Mouse (Mus musculus): ENCODE measurements around the gene Ppp1r12c. TPM values are rescaled to one million over a fixed set of nuclear protein-coding genes. Genes with fewer than 3 reads are reported as not detected.

Gene Ppp1r12c
- total RNA-seq, 2 experiments from 2014 or later = 76.0 to 82.1 TPM

DNA sequence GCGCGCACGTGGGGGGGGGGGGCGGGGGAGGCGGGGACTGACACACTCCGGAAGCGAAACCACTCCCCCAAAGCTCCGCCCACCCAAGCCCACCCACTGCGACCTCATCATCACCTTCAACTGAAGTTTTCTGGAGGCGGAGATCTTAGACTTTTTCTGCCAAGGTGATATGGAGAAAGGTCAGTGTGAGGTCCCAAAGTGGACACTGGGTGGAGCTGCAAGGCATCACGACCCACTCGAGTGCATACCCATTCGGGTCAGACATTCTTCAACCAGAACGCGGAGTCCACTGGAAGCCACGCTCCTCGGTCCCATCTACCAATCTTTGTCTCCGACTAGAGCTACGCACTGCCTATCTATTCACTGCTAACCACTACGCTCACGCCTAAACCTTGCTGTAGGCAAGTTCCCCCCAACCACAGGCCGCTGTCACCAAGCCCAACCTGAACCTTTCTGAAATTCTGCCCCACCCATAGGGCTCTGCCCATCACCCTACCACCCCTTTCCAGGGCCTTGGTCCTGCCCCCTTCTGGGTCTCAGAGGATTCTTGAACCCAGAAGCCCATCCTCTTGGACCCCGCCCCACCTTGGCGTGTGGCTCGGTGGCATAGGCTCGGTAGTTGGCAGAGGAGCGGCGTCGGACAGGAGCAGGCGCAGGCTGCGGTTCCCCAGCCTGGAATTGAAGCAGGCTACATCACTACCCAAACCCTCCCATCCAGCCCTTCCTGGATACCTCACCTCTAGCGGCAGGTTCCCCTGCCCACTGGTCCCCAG is 19.9 kb upstream of the Ppp1r12c start:
- peak in 1 of 2 experiments; percentile 55 for DNase-seq
- intact Hi-C loops (cut with DNase I) = loop anchor here (5.0 kb wide), 1 partner anchor 389 kb away; no protein-coding TSS in a partner anchor

DNA sequence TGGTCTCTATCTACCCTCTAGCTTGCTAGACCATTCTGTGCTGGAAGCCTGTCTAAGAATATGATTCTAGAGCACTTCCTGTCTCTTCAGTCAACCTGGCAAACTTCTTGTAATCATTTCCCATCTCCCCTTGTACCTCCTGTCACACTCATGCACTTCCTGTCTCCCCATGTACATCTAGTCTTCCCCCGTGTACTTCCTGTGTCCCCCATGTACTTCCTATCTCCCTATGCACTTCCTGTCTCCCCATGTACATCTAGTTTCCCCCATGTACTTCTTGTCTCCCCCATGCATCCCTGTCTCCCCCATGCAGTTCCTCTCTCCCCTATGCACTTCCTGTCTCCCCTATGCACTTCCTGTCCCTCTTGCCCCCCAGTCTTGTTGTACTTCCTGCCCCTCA is 17.0 kb upstream of the Ppp1r12c start:
- no peak for DNase-seq
- intact Hi-C loops (cut with DNase I) = no loop called here

DNA sequence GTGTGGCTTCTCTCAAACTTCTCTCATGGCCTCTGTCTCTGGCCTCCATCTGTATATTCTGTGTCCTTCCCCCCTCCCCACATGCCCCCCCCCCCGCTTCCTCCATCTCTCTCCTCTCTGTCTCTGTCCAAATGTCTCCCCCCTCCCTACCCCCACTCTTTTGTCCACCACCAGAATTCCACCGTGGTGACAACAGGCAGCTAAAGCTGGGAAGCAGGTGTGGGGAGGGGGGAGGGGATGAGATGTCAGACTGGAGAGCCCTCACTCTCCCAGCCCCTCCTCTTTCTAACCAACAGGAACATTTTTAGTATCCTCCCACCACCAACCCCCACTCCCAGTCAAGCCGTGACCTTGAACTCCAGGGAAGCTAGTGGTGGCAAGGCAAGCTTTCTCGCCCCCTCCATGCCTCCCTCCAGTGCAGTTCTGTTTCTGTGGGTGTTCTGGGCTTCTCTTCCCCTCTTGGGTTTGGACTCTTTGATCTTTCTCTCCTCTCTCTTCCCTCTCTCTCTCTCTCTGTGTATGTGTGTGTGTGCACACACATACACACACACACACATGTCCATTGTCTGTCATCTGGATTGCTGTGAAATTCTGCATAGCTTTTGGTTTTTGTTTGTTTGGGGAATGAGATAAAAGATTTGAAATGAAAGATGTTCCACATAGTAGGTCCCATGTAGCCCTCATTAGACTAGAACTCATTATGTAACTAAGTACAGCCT is 15.0 kb upstream of the Ppp1r12c start, which contains the start of gene Tnnt1:
Gene Tnnt1, minus strand, starts transcription at position 51 of the 719 bp plus-strand sequence.
- DNase-seq = peak in 1 of 2 experiments; percentile 59
- intact Hi-C loops (cut with DNase I) = no loop called here

DNA sequence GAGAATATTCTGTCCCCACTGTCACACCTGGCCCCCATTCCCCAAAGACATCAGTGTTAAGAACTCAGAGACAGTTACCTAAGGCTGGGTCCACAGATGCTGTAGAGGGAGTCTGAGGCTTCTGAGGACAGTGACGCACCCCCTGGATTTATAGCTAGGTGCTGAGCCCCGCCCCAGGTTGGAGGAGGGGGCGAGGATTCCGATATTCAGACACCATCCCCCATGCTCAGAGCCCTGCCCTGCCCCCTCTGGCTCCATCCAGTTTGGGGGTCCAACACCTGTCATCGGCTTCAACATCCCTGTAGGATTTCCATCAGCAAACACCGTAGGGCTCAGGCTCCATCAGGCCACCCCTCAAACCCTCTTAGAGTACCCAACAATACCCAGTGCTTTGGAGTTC is 14.4 kb upstream of the Ppp1r12c start:
- peak in 1 of 2 experiments; percentile 41 for DNase-seq

DNA sequence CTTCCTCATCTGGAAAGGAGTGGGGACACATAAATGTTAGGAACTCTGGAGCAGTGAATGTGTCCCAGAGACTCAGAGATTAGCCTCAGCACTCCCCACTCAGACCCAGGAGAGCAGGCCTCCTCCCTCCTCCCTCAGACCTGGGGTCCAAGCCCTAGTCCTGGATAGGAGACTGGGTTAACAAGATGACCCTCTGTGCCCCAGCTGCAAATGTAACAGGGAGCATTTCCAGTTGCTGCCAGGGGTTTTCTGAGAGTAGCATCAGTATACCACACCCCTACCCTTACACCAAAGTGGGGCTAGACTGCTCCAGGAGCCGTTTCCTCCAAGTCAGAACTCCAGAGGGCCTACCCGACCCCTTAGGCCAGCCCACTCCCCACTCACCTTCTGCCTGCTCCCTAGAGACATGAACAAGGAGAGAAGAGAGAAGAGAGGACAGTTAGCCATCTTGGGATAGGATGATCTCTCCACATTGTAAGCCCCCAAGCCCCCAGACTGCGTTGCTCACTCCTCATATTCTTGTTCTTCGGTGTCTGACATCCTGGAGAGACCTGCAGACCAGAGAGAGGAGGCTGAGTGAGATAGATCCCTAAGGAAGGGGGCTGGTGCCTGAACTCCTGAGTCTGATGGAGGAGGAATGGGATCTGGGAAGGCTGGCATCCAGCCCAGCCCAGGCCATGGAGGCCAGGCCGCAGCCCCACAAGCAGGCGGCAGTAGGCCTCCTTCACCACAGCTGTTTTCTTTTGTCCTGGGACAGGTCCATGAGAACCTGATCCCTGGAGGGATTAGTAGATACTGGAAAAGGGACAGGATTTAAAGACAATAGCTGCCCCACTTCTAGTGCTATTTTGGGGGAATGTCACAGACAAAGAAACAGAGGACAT is 12.6 kb upstream of the Ppp1r12c start:
- peak; percentile 61 to 63 for DNase-seq
- intact Hi-C loops (cut with DNase I) = no loop called here

More for the DNA sequence above, 14.4 kb upstream of the Ppp1r12c start:
- intact Hi-C loops (cut with DNase I) = no loop called here

DNA sequence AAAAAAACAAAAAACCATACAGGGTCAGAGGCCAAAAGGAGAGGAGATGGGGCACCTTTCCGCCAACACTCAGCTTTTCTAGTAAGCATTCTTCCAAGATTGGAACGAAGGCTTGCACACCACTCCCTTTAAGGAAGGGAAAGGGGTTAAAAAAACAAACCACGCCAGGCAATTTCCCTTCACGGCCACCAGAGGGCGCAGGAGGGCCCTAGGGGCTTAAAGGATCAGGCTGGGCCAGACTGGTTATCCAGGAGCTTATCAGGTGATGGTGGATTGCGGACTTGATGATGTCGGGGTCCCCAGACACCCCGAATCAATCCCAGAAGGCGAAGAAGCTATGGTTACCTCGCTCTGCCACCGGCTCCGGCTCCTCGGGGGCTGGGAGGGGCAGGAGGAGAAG is 11.8 kb upstream of the Ppp1r12c start:
- peak; percentile 66 to 76 for DNase-seq
- intact Hi-C loops (cut with DNase I) = no loop called here

DNA sequence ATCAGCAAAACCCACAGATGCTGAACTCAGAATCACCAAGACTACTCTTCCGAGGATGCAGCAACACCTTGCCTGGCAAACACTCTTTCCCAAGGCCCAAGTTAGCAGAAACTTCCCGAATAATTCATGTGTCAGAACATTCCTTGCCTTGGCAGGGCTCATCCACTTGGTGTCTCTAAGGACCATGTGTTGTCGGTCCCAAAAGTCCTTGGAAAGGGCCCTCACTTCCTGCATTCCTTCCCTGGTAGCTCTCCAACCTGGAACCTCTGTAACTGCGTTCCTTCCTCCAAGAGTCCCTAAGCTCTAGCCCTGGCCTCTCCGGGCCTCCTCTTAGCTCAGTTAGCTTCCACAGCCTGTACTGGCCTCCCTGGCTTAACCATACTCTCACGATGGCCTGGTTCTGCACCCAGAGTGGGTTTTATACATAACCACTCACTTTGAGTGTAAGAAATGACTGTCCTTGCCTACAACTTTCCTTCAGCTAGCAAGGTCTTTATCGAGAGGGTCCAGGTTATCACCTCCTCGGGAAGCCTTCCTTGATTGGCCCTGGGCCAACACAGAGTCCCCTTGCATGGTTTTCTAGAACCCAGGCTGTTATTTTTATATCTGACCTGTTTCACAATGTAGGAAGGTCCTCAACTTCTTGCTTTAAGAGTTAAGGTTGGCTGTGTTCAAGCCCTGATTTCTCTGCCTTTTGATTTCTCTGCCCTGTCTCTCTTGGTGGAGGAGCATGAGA is 10.2 kb upstream of the Ppp1r12c start:
- intact Hi-C loops (cut with DNase I) = loop anchor here (2.0 kb wide), 1 partner anchor 13 kb away; the partner anchor contains the start of gene Tnni3
- DNase-seq = peak in 1 of 2 experiments; percentile 45

DNA sequence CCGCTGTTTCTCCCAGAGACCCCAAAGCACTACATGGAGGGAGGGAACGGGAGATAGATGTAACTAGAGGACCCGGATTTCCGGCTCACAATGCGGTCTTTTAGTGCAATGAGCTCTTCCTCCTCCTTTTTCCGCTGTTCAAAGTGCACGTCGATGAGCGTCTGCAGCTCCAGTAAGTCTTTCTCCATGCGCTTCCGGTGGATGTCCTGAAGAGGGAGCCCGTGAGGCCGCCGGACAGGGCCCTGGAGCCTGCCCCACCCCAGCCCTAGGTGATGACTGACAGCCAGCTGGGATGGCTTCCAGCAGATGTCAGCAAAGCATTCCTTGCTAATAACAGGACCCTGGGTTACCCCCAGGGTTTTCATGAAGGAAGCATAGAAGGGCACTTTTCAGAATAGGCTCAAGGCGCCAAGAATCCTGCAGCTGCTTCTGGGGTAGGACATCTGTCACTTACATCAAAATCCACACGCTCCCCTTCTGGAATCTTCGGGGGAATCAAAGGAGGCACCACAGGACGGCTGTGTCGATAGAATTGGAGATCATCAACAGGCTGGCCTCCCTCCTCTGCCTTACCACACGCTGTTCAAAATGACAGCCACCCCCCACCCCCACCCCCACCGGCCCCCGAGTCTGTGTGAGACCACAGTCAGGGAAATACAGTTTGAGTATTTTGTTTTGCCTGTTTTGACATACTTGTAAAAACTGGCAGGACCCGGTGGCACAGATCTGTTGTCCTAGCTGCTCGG is 8.6 kb upstream of the Ppp1r12c start:
- peak; percentile 88 to 93 for DNase-seq
- intact Hi-C loops (cut with DNase I) = loop anchor here (2.0 kb wide), 1 partner anchor 15 kb away; the partner anchor contains the start of gene Tnni3

DNA sequence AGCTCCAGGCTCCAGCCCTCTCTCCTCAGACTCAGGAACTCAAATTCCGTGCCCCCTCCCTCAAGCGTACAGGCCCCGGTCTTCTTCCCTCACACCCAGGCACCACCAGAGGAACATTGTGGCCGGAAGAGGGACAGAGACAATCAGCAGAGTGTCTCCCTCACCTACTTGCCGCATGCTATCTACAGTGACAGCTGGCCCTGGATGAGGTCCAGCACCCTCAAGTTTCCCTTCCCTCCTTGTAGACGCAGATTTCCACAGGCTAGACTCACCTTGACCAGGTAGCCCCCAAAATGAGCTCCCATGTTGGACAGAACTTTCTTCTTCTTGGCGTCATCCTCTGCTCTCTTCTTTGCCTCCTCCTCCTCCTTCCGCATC is 7.2 kb upstream of the Ppp1r12c start:
- intact Hi-C loops (cut with DNase I) = no loop called here
- DNase-seq = no peak

DNA sequence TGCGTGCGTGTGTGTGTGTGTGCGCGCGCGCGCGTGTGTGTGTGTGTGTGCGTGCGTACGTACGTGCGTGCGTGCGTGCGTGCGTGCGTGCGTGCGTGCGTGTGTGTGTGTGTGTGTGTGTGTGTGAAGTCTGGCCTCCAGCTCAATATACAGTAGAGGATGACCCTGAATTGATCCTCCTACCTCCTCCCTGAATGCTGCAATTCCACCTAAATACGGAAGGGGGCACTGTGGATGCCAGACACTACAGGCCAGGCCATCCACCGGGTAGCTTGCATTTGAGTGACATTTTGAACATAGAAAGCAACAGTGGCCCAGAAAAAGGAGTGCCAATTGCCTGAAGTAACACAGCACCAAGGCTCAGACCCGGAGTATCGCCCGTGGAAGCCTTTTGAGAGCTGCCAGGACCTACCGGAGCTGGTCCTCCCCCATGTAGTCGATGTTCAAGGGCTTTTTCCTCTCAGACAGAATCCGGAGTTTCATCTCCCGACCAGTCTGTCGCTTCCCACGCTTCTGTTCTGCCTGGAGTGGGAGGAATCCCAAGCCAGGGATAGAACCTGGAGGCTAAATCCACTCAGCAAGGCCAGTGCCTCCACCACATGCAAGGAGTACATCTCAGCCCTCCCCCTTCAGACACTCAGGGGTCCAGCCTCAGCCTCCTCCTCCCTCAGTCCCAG is 6.7 kb upstream of the Ppp1r12c start:
- intact Hi-C loops (cut with DNase I) = no loop called here
- DNase-seq = no peak

DNA sequence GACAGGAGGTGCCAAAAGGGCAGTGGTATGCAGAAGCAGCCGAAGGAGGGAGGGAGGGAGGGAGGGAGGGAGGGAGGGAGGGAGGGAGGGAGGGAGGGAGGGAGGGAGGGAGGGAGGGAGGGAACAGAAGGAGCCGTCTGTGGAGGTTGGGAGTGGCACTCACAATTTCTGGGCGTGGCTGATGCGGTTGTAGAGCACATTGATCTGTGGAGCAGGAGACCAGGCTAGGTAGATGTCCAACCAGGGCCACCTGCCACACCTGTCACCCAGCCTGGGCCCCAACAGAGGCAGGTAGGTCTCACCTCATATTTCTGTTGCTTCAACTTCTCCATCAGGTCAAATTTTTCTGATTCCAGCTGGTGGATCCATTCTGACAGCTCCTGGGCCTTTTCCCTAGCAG is 5.7 kb upstream of the Ppp1r12c start:
- intact Hi-C loops (cut with DNase I) = no loop called here

DNA sequence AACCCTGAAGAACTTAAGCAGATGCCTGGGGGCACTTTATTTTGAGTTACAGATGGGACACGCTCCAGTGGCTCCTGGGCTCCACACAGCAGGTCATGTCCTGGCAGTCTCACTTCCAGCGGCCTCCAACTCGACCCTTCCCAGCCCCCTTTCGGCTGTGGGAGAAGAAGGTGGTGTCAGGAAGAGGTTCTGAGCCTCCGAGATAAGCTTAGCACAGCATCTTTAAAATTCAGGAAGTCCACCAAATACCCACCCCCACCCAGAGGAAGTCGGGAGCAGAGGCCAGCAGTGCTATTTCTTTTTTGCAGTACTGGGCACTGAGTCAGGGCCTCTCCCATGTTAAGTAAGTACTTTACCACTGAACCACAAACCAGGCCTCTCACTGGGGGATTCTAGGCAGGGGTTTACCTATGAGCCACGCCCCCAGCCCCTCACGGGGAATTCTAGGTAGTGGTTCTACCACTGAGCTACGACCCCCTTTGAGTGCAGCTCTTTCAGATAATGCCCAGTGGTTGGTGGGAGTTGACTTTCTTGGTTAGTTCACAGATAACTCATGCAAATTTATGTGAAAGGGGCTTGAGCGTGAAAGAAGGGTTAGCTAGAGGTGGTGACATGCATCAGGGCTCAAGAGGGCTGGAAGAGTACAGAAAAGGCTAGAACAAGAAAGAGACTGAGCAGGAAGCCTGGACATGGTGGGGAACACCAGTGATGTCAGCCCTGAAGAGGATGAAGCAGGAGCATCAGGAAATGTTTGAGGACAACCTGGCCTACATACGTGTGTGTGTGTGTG is 3.4 kb upstream of the Ppp1r12c start:
- intact Hi-C loops (cut with DNase I) = no loop called here
- no peak for DNase-seq

More for the DNA sequence above, 5.7 kb upstream of the Ppp1r12c start:
- DNase-seq = no peak

DNA sequence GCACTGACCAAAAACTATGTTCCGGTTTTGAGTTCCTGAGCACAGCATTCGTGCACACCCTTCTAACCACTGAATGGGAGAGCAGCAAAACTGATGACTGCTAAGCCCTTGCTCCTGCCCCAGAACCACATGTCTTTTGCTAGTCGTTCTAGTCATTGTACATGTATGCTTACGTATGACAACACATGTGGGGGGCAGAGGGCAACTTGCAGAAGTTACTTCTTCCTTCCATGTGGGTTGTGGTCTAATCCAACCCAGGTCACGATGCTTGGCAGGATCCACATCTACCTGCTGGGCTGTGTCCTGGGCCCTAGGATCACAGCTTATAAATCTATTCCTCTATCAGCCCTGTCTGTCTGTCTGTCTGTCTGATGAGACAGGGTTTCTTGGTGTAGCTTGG is 2.4 kb upstream of the Ppp1r12c start:
- intact Hi-C loops (cut with DNase I) = no loop called here
- DNase-seq = no peak

DNA sequence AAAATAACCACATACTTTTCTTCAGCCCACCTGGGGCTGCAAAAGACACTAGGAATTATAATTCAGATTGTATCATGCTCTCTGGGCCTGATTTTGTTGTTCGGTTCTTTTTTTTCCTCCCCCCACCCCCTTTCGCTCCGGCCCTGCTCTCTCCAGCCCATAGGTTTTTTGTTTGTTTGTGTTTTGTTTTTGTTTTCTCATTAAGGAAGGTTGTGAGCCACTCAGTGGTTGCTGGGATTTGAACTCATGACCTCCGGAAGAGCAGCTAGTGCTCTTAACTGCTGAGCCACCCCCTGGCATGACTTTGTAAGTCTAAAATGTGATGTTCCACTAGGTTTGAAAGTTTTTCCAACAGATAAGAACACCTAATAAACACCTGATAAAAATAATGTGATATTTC is 1.6 kb upstream of the Ppp1r12c start:
- DNase-seq = no peak
- intact Hi-C loops (cut with DNase I) = no loop called here

DNA sequence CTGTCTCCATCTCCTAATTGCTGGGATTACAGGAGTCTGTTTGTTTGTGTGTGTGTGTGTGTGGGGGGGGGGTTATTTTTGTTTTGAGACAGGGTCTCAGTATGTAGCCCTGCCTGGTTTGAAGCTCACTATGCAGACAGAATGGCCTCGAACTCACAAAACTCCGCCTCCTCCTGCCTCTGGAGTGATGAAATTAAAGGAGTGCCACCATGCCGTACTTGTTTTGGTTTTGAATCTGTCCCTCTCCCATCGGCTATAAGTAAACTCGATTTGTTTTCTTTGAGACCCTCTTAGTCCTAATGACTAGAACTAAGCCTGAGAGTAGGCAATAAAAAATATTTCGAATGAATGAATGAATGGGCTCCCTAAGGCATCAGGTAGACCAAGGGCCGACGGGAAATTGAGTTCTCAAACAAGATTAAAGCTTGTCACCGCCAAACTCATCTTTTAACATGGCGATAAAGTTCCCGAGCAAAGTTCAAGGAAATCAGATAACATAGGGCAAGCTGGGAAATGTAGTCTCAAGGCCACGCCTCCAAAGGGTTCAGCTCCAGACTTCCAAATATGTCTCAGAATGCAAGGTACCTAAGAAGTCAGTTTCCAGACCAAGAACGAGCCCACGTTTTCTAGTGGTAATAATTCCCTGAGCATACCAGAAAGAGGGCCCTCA is 1.1 kb upstream of the Ppp1r12c start:
- DNase-seq = no peak
- intact Hi-C loops (cut with DNase I) = no loop called here

DNA sequence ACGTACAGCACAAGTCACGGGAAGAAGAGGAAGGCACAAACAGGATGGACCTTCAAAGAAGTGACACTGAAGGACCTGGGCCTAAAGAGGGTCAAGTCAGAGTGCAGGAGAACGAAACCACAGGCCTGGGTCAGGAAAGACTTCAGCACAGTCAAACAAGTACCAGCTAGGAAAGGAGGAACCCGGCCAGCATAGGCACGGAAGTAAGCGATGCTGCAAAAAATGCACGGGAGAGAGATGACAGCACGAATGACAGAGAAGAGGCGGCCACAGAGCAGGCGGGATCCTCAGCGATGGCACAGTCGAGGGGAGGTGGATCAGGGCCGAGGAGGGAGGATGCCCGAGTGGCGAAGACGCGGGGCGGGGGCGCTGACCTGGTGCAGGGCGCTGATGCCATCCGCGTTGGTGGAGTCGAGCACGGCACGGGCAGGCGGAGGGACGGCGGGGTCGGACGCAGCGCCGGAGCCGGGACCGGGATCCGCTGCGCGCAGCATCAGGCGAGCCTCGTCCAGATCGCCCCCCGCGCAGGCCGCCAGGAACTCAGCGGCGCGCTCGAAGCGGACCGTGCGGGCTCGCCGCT is 498 bp downstream of the Ppp1r12c start:
- intact Hi-C loops (cut with DNase I) = no loop called here
- DNase-seq = peak; percentile 51 to 52

DNA sequence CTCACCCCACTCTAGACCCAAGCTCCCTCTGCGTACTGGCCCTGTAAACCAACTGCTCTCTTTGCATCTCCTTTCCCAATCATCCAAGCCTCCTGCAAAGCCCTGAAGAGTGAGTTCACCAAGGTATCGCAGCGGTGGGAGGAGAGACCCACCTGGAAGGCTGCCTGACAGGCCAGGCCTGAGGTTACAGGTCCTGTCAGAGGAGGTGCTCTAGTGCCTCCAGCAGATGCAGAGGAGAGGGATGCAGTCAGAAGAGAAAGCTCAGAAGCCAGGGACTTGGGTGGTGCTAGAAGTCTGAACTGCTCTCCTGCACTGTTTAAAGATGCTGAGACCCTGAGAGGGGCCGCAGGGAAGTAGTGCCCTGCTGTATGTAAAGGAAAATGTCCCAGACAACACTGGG is 2.4 kb downstream of the Ppp1r12c start:
- DNase-seq = no peak
- intact Hi-C loops (cut with DNase I) = no loop called here

All from heart, postnatal 14 days (tissue).